Mouse (Mus musculus): ENCODE results near the gene Hic1.

- TF ChIP-seq HCFC1 (IDR thresholded peaks at IDR 0.05; ENCODE audit: borderline replicate concordance, insufficient read depth, low read length) (no peak), ZNF384 (IDR thresholded peaks at IDR 0.05; ENCODE audit: low read depth, low read length) (no peak), CHD2 (IDR thresholded peaks at IDR 0.05; ENCODE audit: low read depth, low read length) (no peak), ZC3H11A (IDR thresholded peaks at IDR 0.05; ENCODE audit: borderline replicate concordance, low read depth, low read length) (no peak), MAFK (IDR thresholded peaks at IDR 0.05; ENCODE audit: insufficient read depth, low read depth, low read length) (no peak)
These were observed 10.9 kb downstream of the Hic1 start for GRCm38 (mm10) chr11:75158432-75158831.
